Mouse (Mus musculus): Measurements from ENCODE around the gene Pmfbp1. TPM values are rescaled to one million over a fixed set of nuclear protein-coding genes. Genes with fewer than 3 reads are reported as not detected.
A peak's percentile ranks its signal among the peaks of the same experiment; 100 is the strongest.

Gene Pmfbp1
- total and polyA plus RNA-seq, 2 experiments from 2014 or later: 1.2 to 2.2 TPM

- Histone ChIP-seq H3K4me2 (ENCODE audit: low read depth, low read length, poor library complexity, severe bottlenecking) (no peak overlapping the region), H3K9me3 (ENCODE audit: low read length) (no peaks in the 10 kb centered on the region), H3K27ac (ENCODE audit: low read depth, low read length) (no peak overlapping the region), H3K4me1 (ENCODE audit: insufficient read depth, low read length) (no peaks in the 10 kb centered on the region), H3K9ac (replicated peaks; ENCODE audit: low read length, poor library complexity, severe bottlenecking) (no peak overlapping the region), H3K4me3 (ENCODE audit: low read depth, low read length) (no peak overlapping the region), H3K27me3 (ENCODE audit: insufficient read depth, low read length) (no peaks in the 10 kb centered on the region), H3K36me3 (ENCODE audit: insufficient read depth, low read length) (no peaks in the 10 kb centered on the region)
- no peak for ATAC-seq (ENCODE audit: low FRiP score)
- no peak for TF ChIP-seq CTCF (IDR thresholded peaks at IDR 0.05)
- WGBS: 71% methylated on average over 1 of the region's 1 CpGs
- no peak for DNase-seq (ENCODE audit: low spot score)
Measured at GRCm38 (mm10) chr8:109503566-109503965, 9.7 kb downstream of the Pmfbp1 start.

DNA sequence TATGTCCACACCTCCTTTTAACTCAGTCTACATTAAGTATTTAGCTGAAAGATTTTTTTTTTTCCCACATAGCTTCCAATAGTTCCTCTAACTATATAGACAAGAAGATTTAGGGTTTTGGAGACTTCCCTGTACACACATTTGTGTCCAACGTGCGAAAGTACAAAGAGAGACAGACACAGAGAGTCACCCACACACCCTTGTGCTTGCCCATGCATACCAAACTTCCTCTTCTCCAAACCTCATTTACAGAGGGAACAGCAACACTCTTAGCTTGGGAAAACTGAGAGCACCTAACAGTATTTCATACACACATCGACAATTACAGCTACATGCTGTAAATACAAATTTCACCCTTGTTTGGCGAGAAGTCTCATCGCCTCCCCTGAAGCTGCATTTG, 11.7 kb downstream of the Pmfbp1 start:
- no peak for ATAC-seq (ENCODE audit: low FRiP score)

GRCm38 (mm10) chr8:109524008-109524407, 30.2 kb downstream of the Pmfbp1 start:
- Histone ChIP-seq H3K4me2 (ENCODE audit: low read depth, low read length, poor library complexity, severe bottlenecking) (no peak overlapping the region), H3K9me3 (ENCODE audit: low read length) (no peaks in the 10 kb centered on the region), H3K27ac (ENCODE audit: low read depth, low read length) (no peak overlapping the region), H3K4me3 (ENCODE audit: low read depth, low read length) (no peak overlapping the region), H3K27me3 (ENCODE audit: insufficient read depth, low read length) (no peaks in the 10 kb centered on the region), H3K36me3 (ENCODE audit: insufficient read depth, low read length) (no peaks in the 10 kb centered on the region), H3K4me1 (ENCODE audit: insufficient read depth, low read length) (no peaks in the 10 kb centered on the region), H3K9ac (replicated peaks; ENCODE audit: low read length, poor library complexity, severe bottlenecking) (no peak overlapping the region)
- 75% methylated on average over 2 of the region's 2 CpGs for WGBS
- TF ChIP-seq CTCF (IDR thresholded peaks at IDR 0.05): no peak
- DNase-seq (ENCODE audit: low spot score) (no peak), ATAC-seq (ENCODE audit: low FRiP score) (no peak)

More for the DNA sequence above, 11.7 kb downstream of the Pmfbp1 start:
- Histone ChIP-seq H3K9me3 (ENCODE audit: low read length) (no peaks in the 10 kb centered on the region), H3K27me3 (ENCODE audit: insufficient read depth, low read length) (no peaks in the 10 kb centered on the region), H3K36me3 (ENCODE audit: insufficient read depth, low read length) (no peaks in the 10 kb centered on the region), H3K9ac (replicated peaks; ENCODE audit: low read length, poor library complexity, severe bottlenecking) (no peak overlapping the region), H3K4me3 (ENCODE audit: low read depth, low read length) (no peak overlapping the region), H3K4me1 (ENCODE audit: insufficient read depth, low read length) (no peaks in the 10 kb centered on the region), H3K4me2 (ENCODE audit: low read depth, low read length, poor library complexity, severe bottlenecking) (no peak overlapping the region), H3K27ac (ENCODE audit: low read depth, low read length) (no peak overlapping the region)
- 92% methylated on average over 5 of the region's 5 CpGs for WGBS
- no peak for DNase-seq (ENCODE audit: low spot score)
- TF ChIP-seq CTCF (IDR thresholded peaks at IDR 0.05): no peak

DNA sequence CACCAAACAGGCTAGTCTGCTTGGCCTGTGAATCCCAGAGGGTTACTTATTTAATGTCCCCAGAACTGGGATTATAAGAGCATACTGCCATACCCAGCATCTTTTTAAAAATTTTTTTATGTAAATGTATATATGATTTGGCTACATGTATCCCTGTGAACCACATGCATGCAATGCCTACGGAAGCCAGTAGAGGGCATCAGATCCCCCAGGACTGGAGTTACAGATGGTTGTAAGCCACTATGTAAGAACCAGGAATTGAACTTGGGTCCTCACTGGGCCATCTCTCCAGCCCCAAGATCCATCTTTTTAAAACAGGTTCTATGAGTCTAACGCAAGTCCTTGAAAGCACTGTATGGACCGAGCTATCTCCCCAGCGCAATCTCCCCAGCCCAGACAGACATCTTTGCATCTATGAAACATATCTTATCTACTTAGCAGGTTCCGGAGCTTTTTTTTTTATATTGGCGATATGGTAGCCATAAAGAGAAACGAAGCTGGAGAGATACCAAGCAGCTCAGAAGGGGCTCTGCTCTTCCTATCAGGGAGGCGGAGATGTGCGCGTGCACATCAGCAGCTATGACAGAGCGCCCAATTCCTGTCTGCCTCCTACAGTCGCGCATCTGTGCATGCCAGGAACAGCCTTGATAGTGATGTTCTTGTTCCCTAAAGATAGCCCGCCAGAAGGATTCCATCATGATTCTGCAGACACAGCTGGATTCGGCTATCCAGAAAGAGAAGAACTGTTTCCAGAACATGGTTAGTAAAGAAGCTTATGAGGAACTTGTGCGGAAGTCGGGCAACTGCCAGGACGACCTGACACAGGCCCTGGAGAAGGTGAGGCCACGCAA, 41.5 kb downstream of the Pmfbp1 start:
- 89% methylated on average over 19 of the region's 19 CpGs for WGBS

GRCm38 (mm10) chr8:109536703-109537102, 42.9 kb downstream of the Pmfbp1 start:
- 5% methylated on average over 5 of the region's 5 CpGs for WGBS
- Histone ChIP-seq H3K36me3 (ENCODE audit: insufficient read depth, low read length) (no peaks in the 10 kb centered on the region), H3K4me2 (ENCODE audit: low read depth, low read length, poor library complexity, severe bottlenecking) (peak overlapping the region; percentile 28), H3K4me3 (ENCODE audit: low read depth, low read length) (0 out of 2 replicates have a peak overlapping the region, but pooled peaks have one; percentile 17), H3K27me3 (ENCODE audit: insufficient read depth, low read length) (no peaks in the 10 kb centered on the region), H3K27ac (ENCODE audit: low read depth, low read length) (0 out of 2 replicates have a peak overlapping the region, but pooled peaks have one; percentile 51), H3K4me1 (ENCODE audit: insufficient read depth, low read length) (peaks cover 5% of the 10 kb centered on the region; the same call in 1 of the 2 replicates), H3K9me3 (ENCODE audit: low read length) (no peaks in the 10 kb centered on the region), H3K9ac (replicated peaks; ENCODE audit: low read length, poor library complexity, severe bottlenecking) (peak overlapping the region; percentile 36; the same call in 1 of the 2 replicates)
- ATAC-seq (ENCODE audit: low FRiP score) (peak; percentile 81), DNase-seq (ENCODE audit: low spot score) (peak; percentile 83)
- peak; percentile 91 for TF ChIP-seq CTCF (IDR thresholded peaks at IDR 0.05)

More for the DNA sequence above, 41.5 kb downstream of the Pmfbp1 start:
- H3K4me3 ChIP-seq (ENCODE audit: low read depth, low read length): no peak overlapping the region
- DNase-seq (ENCODE audit: low spot score) (peak; percentile 42), ATAC-seq (ENCODE audit: low FRiP score) (no peak)
- peak; percentile 65 for TF ChIP-seq CTCF (IDR thresholded peaks at IDR 0.05)
- peaks cover 5% of the 10 kb centered on the region; the same call in 1 of the 2 replicates for H3K4me1 ChIP-seq (ENCODE audit: insufficient read depth, low read length)
- H3K36me3 ChIP-seq (ENCODE audit: insufficient read depth, low read length): no peaks in the 10 kb centered on the region
- H3K27me3 ChIP-seq (ENCODE audit: insufficient read depth, low read length): no peaks in the 10 kb centered on the region
- H3K4me2 ChIP-seq (ENCODE audit: low read depth, low read length, poor library complexity, severe bottlenecking): no peak overlapping the region
- no peaks in the 10 kb centered on the region for H3K9me3 ChIP-seq (ENCODE audit: low read length)
- H3K27ac ChIP-seq (ENCODE audit: low read depth, low read length): no peak overlapping the region
- H3K9ac ChIP-seq (replicated peaks; ENCODE audit: low read length, poor library complexity, severe bottlenecking): no peak overlapping the region

DNA sequence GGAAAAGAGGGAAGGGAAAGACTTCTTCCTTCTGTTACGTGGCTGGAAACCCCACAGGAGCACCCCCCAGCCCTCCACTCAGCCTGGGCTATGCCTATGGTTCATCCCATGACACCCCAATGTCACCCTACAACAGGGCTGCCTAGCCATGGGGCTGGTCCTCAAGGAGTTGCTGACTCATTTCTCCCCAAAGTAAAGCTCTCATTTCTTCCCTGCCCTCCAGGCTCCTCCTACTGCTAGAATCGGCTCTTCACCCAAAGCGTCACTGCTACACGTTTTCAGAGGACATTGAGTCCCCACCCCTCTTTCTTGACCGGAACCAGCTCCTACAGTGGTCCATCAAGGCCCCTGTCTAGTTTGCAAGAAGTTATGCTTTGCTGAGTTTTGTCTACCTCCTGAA, 48.3 kb downstream of the Pmfbp1 start:
- Histone ChIP-seq H3K27ac (ENCODE audit: low read depth, low read length) (no peak overlapping the region), H3K27me3 (ENCODE audit: insufficient read depth, low read length) (no peaks in the 10 kb centered on the region), H3K4me2 (ENCODE audit: low read depth, low read length, poor library complexity, severe bottlenecking) (no peak overlapping the region), H3K9me3 (ENCODE audit: low read length) (no peaks in the 10 kb centered on the region), H3K4me1 (ENCODE audit: insufficient read depth, low read length) (no peaks in the 10 kb centered on the region), H3K4me3 (ENCODE audit: low read depth, low read length) (no peak overlapping the region), H3K9ac (replicated peaks; ENCODE audit: low read length, poor library complexity, severe bottlenecking) (no peak overlapping the region), H3K36me3 (ENCODE audit: insufficient read depth, low read length) (peaks cover 5% of the 10 kb centered on the region)
- ATAC-seq (ENCODE audit: low FRiP score) (no peak), DNase-seq (ENCODE audit: low spot score) (no peak)
- WGBS: 82% methylated on average over 5 of the region's 5 CpGs
- no peak for TF ChIP-seq CTCF (IDR thresholded peaks at IDR 0.05)
